Mouse (Mus musculus) olfactory bulb, adult 2 months (tissue): Measurements from ENCODE around the gene Sema4b.

ENCODE experiments used
- CTCF ChIP-seq: fragments of 200-500 bp; IDR thresholded peaks from 2 replicates; pipeline ENCODE4 v1.5.1; 2012; ENCODE audit warnings: low read depth, mild to moderate bottlenecking, low read length, moderate library complexity; ENCODE audit not compliant: insufficient read depth
- POLR2A ChIP-seq: fragments of 200-500 bp; IDR thresholded peaks from 2 replicates; pipeline ENCODE4 v1.6.1; 2012; ENCODE audit warnings: mild to moderate bottlenecking, low read depth, low read length, moderate library complexity; ENCODE audit not compliant: insufficient read depth

DNA sequence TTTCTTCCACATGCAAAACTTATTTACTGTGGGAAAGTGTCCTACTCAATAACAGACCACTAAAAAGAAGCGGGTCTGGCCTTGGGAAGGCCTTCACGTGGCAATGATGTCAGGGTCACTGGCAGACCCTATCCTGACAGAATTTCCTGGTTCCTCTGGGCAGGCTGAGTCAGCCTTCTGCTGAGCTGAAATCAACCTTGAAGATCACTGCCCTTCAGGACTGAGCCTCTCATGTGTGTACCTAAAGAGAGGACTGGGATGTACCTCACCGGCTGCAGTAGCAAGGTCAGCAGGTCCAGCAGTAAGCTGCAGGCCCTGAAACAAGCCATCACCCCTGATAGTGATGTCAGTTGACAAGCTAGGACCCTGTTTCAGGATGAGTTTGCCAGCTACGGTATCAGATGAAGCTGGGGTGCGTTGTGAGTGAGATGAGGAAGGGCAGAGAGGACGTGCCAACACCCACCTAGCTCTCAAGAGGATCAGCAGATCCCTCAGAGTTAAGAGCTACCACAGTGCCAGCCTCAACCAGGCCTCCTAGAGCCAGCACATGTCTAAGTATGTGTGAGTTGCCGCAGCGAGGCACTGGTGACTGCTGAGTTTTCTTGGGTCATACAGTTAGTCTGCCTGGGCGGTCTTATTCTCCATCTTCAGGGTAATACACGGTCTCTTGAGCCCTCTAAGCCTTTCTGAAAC, 8.5 kb upstream of the Sema4b start:
- TF ChIP-seq POLR2A: no peak
- TF ChIP-seq CTCF: no peak
